Mouse (Mus musculus) liver, embryonic 12.5 days (tissue): Measurements from ENCODE around the gene Akirin1. TPM values are rescaled to one million over a fixed set of nuclear protein-coding genes. Genes with fewer than 3 reads are reported as not detected.

ENCODE experiments used
- ATAC-seq: fragments of 200-750 bp; cut with Nextera tagmentation; 2 replicates; pipeline ENCODE4 v1.8.0; 2017; ENCODE audit warnings: moderate number of reproducible peaks, mild to moderate bottlenecking, moderate library complexity
- H3K27ac ChIP-seq: fragments of 300-500 bp; sonication (generic); 2 replicates; pipeline ENCODE4 v1.5.1; 2016; ENCODE audit warnings: mild to moderate bottlenecking
- H3K27me3 ChIP-seq: fragments of 300-500 bp; sonication (generic); replicated peaks from 2 replicates; pipeline ENCODE4 v1.6.1; 2016; ENCODE audit warnings: mild to moderate bottlenecking, moderate library complexity
- H3K36me3 ChIP-seq: fragments of 300-500 bp; sonication (generic); 2 replicates; pipeline ENCODE4 v1.6.1; 2016; ENCODE audit warnings: mild to moderate bottlenecking, moderate library complexity
- H3K4me1 ChIP-seq: fragments of 300-500 bp; sonication (generic); 2 replicates; pipeline ENCODE4 v1.6.1; 2016
- H3K4me2 ChIP-seq: fragments of 300-500 bp; sonication (generic); 2 replicates; pipeline ENCODE4 v1.6.1; 2016; ENCODE audit warnings: mild to moderate bottlenecking, moderate library complexity
- H3K4me3 ChIP-seq: fragments of 300-500 bp; sonication (generic); 2 replicates; pipeline ENCODE4 v1.5.1; 2016; ENCODE audit warnings: mild to moderate bottlenecking, moderate library complexity
- H3K9ac ChIP-seq: fragments of 300-500 bp; sonication (generic); 2 replicates; pipeline ENCODE4 v1.6.1; 2016; ENCODE audit warnings: mild to moderate bottlenecking, moderate library complexity
- H3K9me3 ChIP-seq: fragments of 300-500 bp; sonication (generic); replicated peaks from 2 replicates; pipeline ENCODE4 v1.6.1; 2016; ENCODE audit warnings: mild to moderate bottlenecking, moderate library complexity
- WGBS: fragments of 180-500 bp; shearing (Covaris S2); methylation state at CpG from one replicate; pipeline ENCODE4 v1.1.7; 2016; ENCODE audit not compliant: insufficient replicate concordance; 5-methylcytosine and 5-hydroxymethylcytosine counted together
- polyA plus RNA-seq: library from polyadenylated mRNA; unstranded; fragments of >200 nt; fragmentation: Nextera tagmentation; extraction: Ambion mirVana; gene quantifications from 2 replicates; pipeline ENCODE4 v1.2.1, GENCODE M21; 2016

Gene Akirin1
- 37.2 and 41.5 TPM in 2 replicates for polyA plus RNA-seq

GRCm38 (mm10) chr4:123750152-123750651 lies at the start of gene Akirin1:
Gene Akirin1, minus strand, starts transcription at chr4:123750345.
- peaks cover 30% of the 10 kb centered on the region for H3K4me1 ChIP-seq
- no peaks in the 10 kb centered on the region; the same call in 1 of the 2 replicates for H3K27me3 ChIP-seq
- peak; percentile 97 for ATAC-seq
- H3K4me2 ChIP-seq: peak within 1 kb of the TSS; percentile 85
- H3K9ac ChIP-seq: peak within 1 kb of the TSS; percentile 98
- H3K27ac ChIP-seq: peak within 1 kb of the TSS; percentile 90
- H3K9me3 ChIP-seq: no peaks in the 10 kb centered on the region
- H3K4me3 ChIP-seq: peak within 1 kb of the TSS; percentile 100
- WGBS: under 1% methylated on average over 46 of the region's 46 CpGs
- 0 out of 2 replicates have a peak, but pooled peaks cover 6% of the 10 kb centered on the region for H3K36me3 ChIP-seq

- Histone ChIP-seq H3K9me3 (no peaks in the 10 kb centered on the region), H3K4me1 (no peaks in the 10 kb centered on the region), H3K27ac (no peak overlapping the region), H3K27me3 (no peaks in the 10 kb centered on the region), H3K4me2 (no peak overlapping the region), H3K9ac (no peak overlapping the region), H3K4me3 (no peak overlapping the region), H3K36me3 (no peaks in the 10 kb centered on the region)
- whole genome bisulfite sequencing: 68% methylated on average over 7 of the region's 7 CpGs
- ATAC-seq: no peak
Measured at GRCm38 (mm10) chr4:123797856-123798255, 47.7 kb upstream of the Akirin1 start.

- H3K9ac ChIP-seq: no peak overlapping the region
- H3K27ac ChIP-seq: no peak overlapping the region
- no peak overlapping the region for H3K4me3 ChIP-seq
- H3K27me3 ChIP-seq: no peaks in the 10 kb centered on the region
- no peaks in the 10 kb centered on the region for H3K36me3 ChIP-seq
- WGBS: 75% methylated on average over 3 of the region's 3 CpGs
- H3K4me1 ChIP-seq: no peaks in the 10 kb centered on the region
- H3K4me2 ChIP-seq: no peak overlapping the region
- ATAC-seq: no peak
- no peaks in the 10 kb centered on the region for H3K9me3 ChIP-seq
Measured at GRCm38 (mm10) chr4:123797403-123797802, 47.3 kb upstream of the Akirin1 start.

GRCm38 (mm10) chr4:123795057-123795456 lies 44.9 kb upstream of the Akirin1 start:
- 46% methylated on average over 2 of the region's 2 CpGs for WGBS
- Histone ChIP-seq H3K36me3 (no peaks in the 10 kb centered on the region), H3K27me3 (no peaks in the 10 kb centered on the region), H3K4me1 (0 out of 2 replicates have a peak, but pooled peaks cover 4% of the 10 kb centered on the region), H3K4me3 (no peak overlapping the region), H3K4me2 (no peak overlapping the region), H3K27ac (no peak overlapping the region), H3K9ac (no peak overlapping the region), H3K9me3 (no peaks in the 10 kb centered on the region)
- no peak for ATAC-seq

GRCm38 (mm10) chr4:123793136-123793535 lies 43.0 kb upstream of the Akirin1 start:
- 87% methylated on average over 6 of the region's 6 CpGs for WGBS
- Histone ChIP-seq H3K9me3 (no peaks in the 10 kb centered on the region), H3K4me3 (no peak overlapping the region), H3K4me1 (0 out of 2 replicates have a peak, but pooled peaks cover 4% of the 10 kb centered on the region), H3K27me3 (no peaks in the 10 kb centered on the region), H3K9ac (no peak overlapping the region), H3K27ac (no peak overlapping the region), H3K4me2 (no peak overlapping the region), H3K36me3 (no peaks in the 10 kb centered on the region)
- ATAC-seq: no peak

- no peak for ATAC-seq
- WGBS: 66% methylated on average over 2 of the region's 2 CpGs
Measured at GRCm38 (mm10) chr4:123792666-123793065, 42.5 kb upstream of the Akirin1 start.

GRCm38 (mm10) chr4:123787191-123787985 lies 37.2 kb upstream of the Akirin1 start, which contains the start of gene Rhbdl2:
Gene Rhbdl2, plus strand, starts transcription at chr4:123787874.
- H3K9me3 ChIP-seq: no peaks in the 10 kb centered on the region
- H3K9ac ChIP-seq: no peak within 1 kb of the TSS
- no peaks in the 10 kb centered on the region for H3K36me3 ChIP-seq
- 35% methylated on average over 12 of the region's 12 CpGs for WGBS
- H3K27me3 ChIP-seq: no peaks in the 10 kb centered on the region
- ATAC-seq: no peak
- H3K4me3 ChIP-seq: no peak within 1 kb of the TSS
- 0 out of 2 replicates have a peak, but pooled peaks cover 4% of the 10 kb centered on the region for H3K4me1 ChIP-seq
- H3K27ac ChIP-seq: no peak within 1 kb of the TSS
- H3K4me2 ChIP-seq: no peak within 1 kb of the TSS

More at GRCm38 (mm10) chr4:123792666-123793065, 42.5 kb upstream of the Akirin1 start:
- H3K9me3 ChIP-seq: no peaks in the 10 kb centered on the region
- H3K9ac ChIP-seq: no peak overlapping the region
- H3K27ac ChIP-seq: no peak overlapping the region
- no peak overlapping the region for H3K4me2 ChIP-seq
- no peaks in the 10 kb centered on the region for H3K36me3 ChIP-seq
- 0 out of 2 replicates have a peak, but pooled peaks cover 4% of the 10 kb centered on the region for H3K4me1 ChIP-seq
- H3K27me3 ChIP-seq: no peaks in the 10 kb centered on the region
- H3K4me3 ChIP-seq: no peak overlapping the region

GRCm38 (mm10) chr4:123768234-123768633 lies 18.1 kb upstream of the Akirin1 start:
- Histone ChIP-seq H3K27me3 (no peaks in the 10 kb centered on the region), H3K4me3 (no peak overlapping the region), H3K36me3 (no peaks in the 10 kb centered on the region), H3K4me1 (no peaks in the 10 kb centered on the region), H3K9me3 (no peaks in the 10 kb centered on the region), H3K4me2 (no peak overlapping the region), H3K9ac (no peak overlapping the region), H3K27ac (no peak overlapping the region)
- no peak for ATAC-seq
- 60% methylated on average over 4 of the region's 4 CpGs for WGBS

- no peak overlapping the region for H3K9ac ChIP-seq
Measured at GRCm38 (mm10) chr4:123767807-123768206, 17.7 kb upstream of the Akirin1 start.

GRCm38 (mm10) chr4:123765071-123765470 lies 14.9 kb upstream of the Akirin1 start:
- no peaks in the 10 kb centered on the region for H3K9me3 ChIP-seq
- 62% methylated on average over 6 of the region's 6 CpGs for WGBS
- H3K36me3 ChIP-seq: no peaks in the 10 kb centered on the region
- no peaks in the 10 kb centered on the region for H3K27me3 ChIP-seq
- ATAC-seq: no peak
- H3K27ac ChIP-seq: no peak overlapping the region
- no peak overlapping the region for H3K4me3 ChIP-seq
- H3K9ac ChIP-seq: no peak overlapping the region
- no peak overlapping the region for H3K4me2 ChIP-seq
- H3K4me1 ChIP-seq: no peaks in the 10 kb centered on the region

More at GRCm38 (mm10) chr4:123767807-123768206, 17.7 kb upstream of the Akirin1 start:
- H3K4me1 ChIP-seq: no peaks in the 10 kb centered on the region
- H3K4me3 ChIP-seq: no peak overlapping the region
- no peaks in the 10 kb centered on the region for H3K27me3 ChIP-seq
- no peaks in the 10 kb centered on the region for H3K9me3 ChIP-seq
- no peaks in the 10 kb centered on the region for H3K36me3 ChIP-seq
- no peak overlapping the region for H3K27ac ChIP-seq
- H3K4me2 ChIP-seq: no peak overlapping the region
- 41% methylated on average over 3 of the region's 3 CpGs for WGBS
- no peak for ATAC-seq

- H3K9me3 ChIP-seq: no peaks in the 10 kb centered on the region
- H3K27ac ChIP-seq: no peak overlapping the region
- no peaks in the 10 kb centered on the region for H3K36me3 ChIP-seq
- no peaks in the 10 kb centered on the region for H3K27me3 ChIP-seq
- no peaks in the 10 kb centered on the region for H3K4me1 ChIP-seq
- ATAC-seq: no peak
- no peak overlapping the region for H3K4me2 ChIP-seq
- WGBS: 54% methylated on average over 4 of the region's 4 CpGs
- H3K9ac ChIP-seq: no peak overlapping the region
- H3K4me3 ChIP-seq: no peak overlapping the region
Measured at GRCm38 (mm10) chr4:123758306-123758705, 8.2 kb upstream of the Akirin1 start.

GRCm38 (mm10) chr4:123750707-123751312 lies 665 bp upstream of the Akirin1 start:
- Histone ChIP-seq H3K4me1 (peaks cover 27% of the 10 kb centered on the region), H3K9ac (peak overlapping the region; percentile 98), H3K27me3 (no peaks in the 10 kb centered on the region; the same call in 1 of the 2 replicates), H3K4me2 (peak overlapping the region; percentile 85), H3K36me3 (0 out of 2 replicates have a peak, but pooled peaks cover 6% of the 10 kb centered on the region), H3K27ac (no peak overlapping the region), H3K4me3 (peak overlapping the region; percentile 100), H3K9me3 (no peaks in the 10 kb centered on the region)
- 2% methylated on average over 8 of the region's 8 CpGs for WGBS
- ATAC-seq: no peak
